Mouse (Mus musculus): ENCODE results near the gene Mpped1.

The Mpped1 gene

GRCm38 (mm10) chr15:83779387-83779786, at the start of gene Mpped1:
Gene Mpped1 (plus strand): TSS chr15:83779467.
- in situ Hi-C loops (cut with MseI, MboI), result no loop called here

- in situ Hi-C loops (cut with MseI, MboI), result no loop called here
These were observed 38.4 kb upstream of the Mpped1 start for GRCm38 (mm10) chr15:83740676-83741422.

- in situ Hi-C loops (cut with MseI, MboI), result no loop called here
These were observed 37.2 kb upstream of the Mpped1 start for GRCm38 (mm10) chr15:83742018-83742417.

- in situ Hi-C loops (cut with MseI, MboI), result no loop called here
These were observed 33.0 kb upstream of the Mpped1 start for GRCm38 (mm10) chr15:83746311-83746710.

GRCm38 (mm10) chr15:83748986-83749385, 30.3 kb upstream of the Mpped1 start:
- in situ Hi-C loops (cut with MseI, MboI), result no loop called here

- in situ Hi-C loops (cut with MseI, MboI), result no loop called here
These were observed 29.8 kb upstream of the Mpped1 start for GRCm38 (mm10) chr15:83749436-83749835.

- in situ Hi-C loops (cut with MseI, MboI), result loop anchor here (5.0 to 10.0 kb wide), 2 partner anchors 92 to 301 kb away; no protein-coding TSS in a partner anchor
These were observed 22.5 kb upstream of the Mpped1 start for GRCm38 (mm10) chr15:83756742-83757141.

- in situ Hi-C loops (cut with MseI, MboI), result loop anchor here (5.0 to 10.0 kb wide), 2 partner anchors 94 to 298 kb away; no protein-coding TSS in a partner anchor
These were observed 20.3 kb upstream of the Mpped1 start for GRCm38 (mm10) chr15:83758958-83759357.

- in situ Hi-C loops (cut with MseI, MboI), result loop anchor here in 1 of 2 experiments (5.0 kb wide), 1 partner anchor 297 kb away; no protein-coding TSS in a partner anchor
These were observed 18.6 kb upstream of the Mpped1 start for GRCm38 (mm10) chr15:83760683-83761082.

- in situ Hi-C loops (cut with MseI, MboI), result loop anchor here in 1 of 2 experiments (5.0 kb wide), 1 partner anchor 296 kb away; no protein-coding TSS in a partner anchor
These were observed 17.8 kb upstream of the Mpped1 start for GRCm38 (mm10) chr15:83761512-83761911.

- in situ Hi-C loops (cut with MseI, MboI), result no loop called here
These were observed 13.8 kb upstream of the Mpped1 start for GRCm38 (mm10) chr15:83765388-83766029.

GRCm38 (mm10) chr15:83771346-83772053, 7.8 kb upstream of the Mpped1 start:
- in situ Hi-C loops (cut with MseI, MboI), result no loop called here

- in situ Hi-C loops (cut with MseI, MboI), result no loop called here
These were observed 6.8 kb upstream of the Mpped1 start for GRCm38 (mm10) chr15:83772460-83772859.

- in situ Hi-C loops (cut with MseI, MboI), result no loop called here
These were observed 6.3 kb upstream of the Mpped1 start for GRCm38 (mm10) chr15:83772953-83773352.

- in situ Hi-C loops (cut with MseI, MboI), result no loop called here
These were observed 4.3 kb upstream of the Mpped1 start for GRCm38 (mm10) chr15:83774922-83775321.

- in situ Hi-C loops (cut with MseI, MboI), result no loop called here
These were observed 2.8 kb upstream of the Mpped1 start for GRCm38 (mm10) chr15:83776265-83777000.

- in situ Hi-C loops (cut with MseI, MboI), result no loop called here
These were observed 1.8 kb upstream of the Mpped1 start for GRCm38 (mm10) chr15:83777476-83777875.

- in situ Hi-C loops (cut with MseI, MboI), result no loop called here
These were observed 831 bp downstream of the Mpped1 start for GRCm38 (mm10) chr15:83779855-83780740.

- in situ Hi-C loops (cut with MseI, MboI), result no loop called here
These were observed 2.0 kb downstream of the Mpped1 start for GRCm38 (mm10) chr15:83781304-83781703.

GRCm38 (mm10) chr15:83782284-83782683, 3.0 kb downstream of the Mpped1 start:
- in situ Hi-C loops (cut with MseI, MboI), result no loop called here

All from mouse trophoblast stem cell (cell line).